Mouse (Mus musculus) intestine, embryonic 16.5 days (tissue): ENCODE measurements around the gene Bpgm. TPM values are rescaled to one million over a fixed set of nuclear protein-coding genes. Genes with fewer than 3 reads are reported as not detected.

ENCODE experiments used
- polyA plus RNA-seq: library from polyadenylated mRNA; unstranded; fragments of >200 nt; fragmentation: Nextera tagmentation; extraction: Ambion mirVana; gene quantifications from 2 replicates; pipeline ENCODE4 v1.2.1, GENCODE M21; 2015

Gene Bpgm
- polyA plus RNA-seq, 1 experiment from 2014 or later, result 54.4 TPM

Other genes starting within 250 kb of the Bpgm start
- 110 and 125 TPM in 2 replicates for gene Akr1b3, start 158.7 kb upstream of the Bpgm start, polyA plus RNA-seq
- gene Akr1b8, start 122.1 kb upstream of the Bpgm start, polyA plus RNA-seq, result 3.3 and 4.8 TPM in 2 replicates
- gene Akr1b10, start 92.0 kb upstream of the Bpgm start, polyA plus RNA-seq, result 13.9 and 16.0 TPM in 2 replicates
- gene Akr1b7, start 63.9 kb upstream of the Bpgm start, polyA plus RNA-seq, result 0.70 and 39.6 TPM in 2 replicates
- gene Cald1, start 122.3 kb downstream of the Bpgm start, polyA plus RNA-seq, result 283 and 336 TPM in 2 replicates